Mouse (Mus musculus) mouse embryonic stem cell (cell line): ENCODE data around the gene Prdx6b.

Experiments
- in situ Hi-C, 2 experiments: fragments of 300-500 bp; cut with MboI; formaldehyde crosslinking; loops; 1 replicate in 1 of 2; 3 replicates in 1 of 2; pipeline ENCODE4 v1.14.3; 2019 to 2020; ENCODE audit warnings: low sequenced_read_pairs in 2 of 2, low pct_unique_long_range_greater_than_20kb in 1 of 2, mixed read lengths in 1 of 2; ENCODE audit not compliant: unreplicated experiment in 1 of 2

The Prdx6b gene

GRCm38 (mm10) chr2:80292172-80292571, at the start of gene Prdx6b:
TSS of gene Prdx6b (plus strand) at chr2:80292472.
- in situ Hi-C loops: no loop called here

DNA sequence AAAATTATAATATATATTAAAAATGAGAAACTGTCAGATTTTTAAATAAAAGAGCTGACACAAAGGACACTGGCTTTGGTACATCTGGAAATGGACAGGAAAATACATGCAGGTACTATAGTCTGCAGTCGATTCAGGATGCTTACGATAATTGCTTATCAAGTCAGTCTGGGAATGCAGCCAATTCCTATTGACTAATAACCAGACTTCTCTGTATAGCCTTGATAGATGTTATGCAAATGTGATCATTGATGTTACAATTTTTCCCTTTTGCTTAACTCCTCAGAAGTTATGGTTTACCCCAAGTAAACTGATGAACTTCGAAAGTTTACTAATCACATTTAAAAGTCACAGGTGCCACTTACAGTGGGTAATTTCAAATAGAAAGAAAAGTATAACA, 44.8 kb upstream of the Prdx6b start:
- in situ Hi-C loops: no loop called here

DNA sequence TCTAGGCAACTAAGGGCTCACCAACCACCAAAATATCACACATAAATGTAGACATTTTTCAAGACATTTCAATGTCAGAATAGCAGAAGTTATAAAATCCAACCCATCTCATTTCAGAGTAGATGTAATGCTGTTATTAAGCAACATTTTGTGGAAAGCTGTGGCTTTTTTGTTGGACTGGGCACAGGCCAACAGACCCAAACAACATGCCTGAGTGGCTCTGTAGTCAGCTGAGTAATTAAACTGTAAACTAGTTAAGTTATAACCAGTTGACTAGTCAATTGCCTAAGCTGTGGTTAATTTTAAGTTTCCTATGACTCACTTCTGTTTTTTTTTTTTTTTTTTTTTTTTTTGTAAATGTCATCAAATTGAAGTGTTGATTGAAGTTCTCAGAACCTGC, 44.4 kb upstream of the Prdx6b start:
- in situ Hi-C loops: no loop called here

- in situ Hi-C loops: loop anchor here in 1 of 2 experiments (10.0 kb wide), 1 partner anchor 395 kb away; no protein-coding TSS in a partner anchor
Measured at GRCm38 (mm10) chr2:80259888-80260672, 32.2 kb upstream of the Prdx6b start.

DNA sequence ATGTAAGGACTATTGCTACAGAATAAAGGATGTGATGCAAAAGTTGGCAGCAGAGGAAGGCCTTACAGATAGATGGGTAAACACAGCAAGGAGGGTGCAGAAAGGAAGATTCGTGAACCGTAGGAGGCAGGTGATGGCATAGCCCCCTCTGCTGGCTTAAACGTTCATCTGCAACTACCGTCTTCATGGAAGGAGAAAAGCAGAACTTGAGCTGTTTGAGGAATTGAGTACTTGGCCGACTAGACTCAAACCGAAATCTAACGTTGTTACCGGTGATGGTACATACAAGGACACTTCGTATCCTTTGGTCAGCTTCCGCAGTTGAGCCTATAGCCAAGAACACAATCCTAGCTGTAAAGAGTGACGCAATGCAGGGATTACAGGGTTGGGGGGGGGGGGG, 25.4 kb upstream of the Prdx6b start:
- in situ Hi-C loops: loop anchor here in 1 of 2 experiments (10.0 kb wide), 1 partner anchor 402 kb away; no protein-coding TSS in a partner anchor

DNA sequence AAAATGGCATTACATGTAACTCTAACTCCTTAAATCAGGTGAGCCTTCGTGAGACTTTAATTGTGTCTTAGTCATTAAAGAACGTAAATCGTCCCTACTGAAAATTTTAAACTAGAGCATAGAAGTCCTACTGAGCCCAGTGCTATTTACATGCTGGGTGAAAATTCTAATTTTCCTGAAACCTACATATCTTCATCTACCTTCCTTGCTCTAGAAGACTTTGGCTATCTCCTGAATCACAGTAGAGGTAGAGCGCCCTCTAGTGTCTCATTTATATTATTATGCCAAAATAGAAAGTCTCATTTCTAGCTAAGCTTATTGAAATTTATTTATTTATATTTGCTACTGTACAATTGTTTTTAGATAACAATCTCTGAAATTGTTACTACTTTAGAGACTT, 24.2 kb upstream of the Prdx6b start:
- in situ Hi-C loops: loop anchor here in 1 of 2 experiments (10.0 kb wide), 1 partner anchor 403 kb away; no protein-coding TSS in a partner anchor

GRCm38 (mm10) chr2:80271431-80271830, 20.8 kb upstream of the Prdx6b start:
- in situ Hi-C loops: loop anchor here in 1 of 2 experiments (10.0 kb wide), 1 partner anchor 407 kb away; no protein-coding TSS in a partner anchor

- in situ Hi-C loops: loop anchor here in 1 of 2 experiments (10.0 kb wide), 1 partner anchor 408 kb away; no protein-coding TSS in a partner anchor
Measured at GRCm38 (mm10) chr2:80273038-80273437, 19.2 kb upstream of the Prdx6b start.

DNA sequence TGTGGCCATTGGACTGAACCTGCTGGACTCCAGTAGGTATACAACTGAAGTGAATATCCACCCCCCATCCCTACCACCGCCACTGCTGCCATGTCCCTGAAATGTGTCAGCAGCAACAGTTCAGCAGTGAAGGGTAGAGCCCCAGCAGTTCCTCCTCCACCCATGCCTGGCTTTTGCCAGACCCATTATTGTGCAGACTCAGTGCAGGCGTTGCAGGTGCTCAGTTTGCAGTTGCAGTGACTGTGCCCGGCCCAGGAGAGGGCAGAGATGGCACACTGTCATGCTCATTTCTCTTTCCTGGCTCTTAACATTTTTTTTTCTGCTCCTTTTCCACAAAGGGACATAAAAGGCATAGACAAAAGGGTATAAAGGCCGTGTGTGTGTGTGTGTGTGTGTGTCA, 18.5 kb upstream of the Prdx6b start:
- in situ Hi-C loops: loop anchor here in 1 of 2 experiments (10.0 kb wide), 1 partner anchor 409 kb away; no protein-coding TSS in a partner anchor

GRCm38 (mm10) chr2:80275136-80275535, 17.1 kb upstream of the Prdx6b start:
- in situ Hi-C loops: loop anchor here in 1 of 2 experiments (10.0 kb wide), 1 partner anchor 410 kb away; no protein-coding TSS in a partner anchor

DNA sequence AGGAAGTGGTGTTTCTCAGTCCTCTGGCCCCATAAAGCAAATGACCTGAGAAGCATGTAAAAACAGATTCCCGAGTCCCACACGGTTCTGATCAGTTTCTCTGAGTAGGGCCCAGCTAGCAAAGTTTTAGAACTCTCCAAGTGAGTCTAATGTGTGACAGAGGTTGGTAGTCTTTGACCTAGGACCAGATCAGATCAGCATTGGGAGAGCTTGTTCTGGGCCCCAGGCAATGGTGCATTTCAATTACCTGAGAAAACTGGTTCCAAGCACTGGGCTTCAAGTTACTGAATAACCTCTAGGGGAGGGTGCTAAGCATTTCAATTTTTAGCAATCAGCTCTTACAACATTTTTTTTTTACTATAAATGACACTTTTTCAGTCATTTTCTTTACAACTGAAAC, 10.1 kb upstream of the Prdx6b start:
- in situ Hi-C loops: no loop called here

DNA sequence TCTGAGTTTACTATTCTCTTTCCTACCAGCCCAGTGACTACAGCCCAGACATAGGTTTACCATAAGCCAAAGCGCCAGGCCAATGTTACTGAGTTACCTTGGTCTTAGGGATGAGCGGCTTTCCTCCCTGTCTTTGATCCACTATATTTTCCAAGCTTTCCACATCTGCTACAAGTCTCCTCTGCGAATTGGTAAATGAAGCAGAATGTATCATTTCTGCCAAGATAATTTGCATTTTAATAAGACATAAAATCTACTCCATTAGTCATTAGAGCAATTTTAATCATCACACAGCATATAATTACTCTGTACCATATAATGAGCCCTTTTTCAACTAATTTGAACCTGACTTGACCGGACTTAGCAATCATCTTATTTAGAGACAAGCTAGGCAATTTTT, 5.9 kb upstream of the Prdx6b start:
- in situ Hi-C loops: no loop called here

DNA sequence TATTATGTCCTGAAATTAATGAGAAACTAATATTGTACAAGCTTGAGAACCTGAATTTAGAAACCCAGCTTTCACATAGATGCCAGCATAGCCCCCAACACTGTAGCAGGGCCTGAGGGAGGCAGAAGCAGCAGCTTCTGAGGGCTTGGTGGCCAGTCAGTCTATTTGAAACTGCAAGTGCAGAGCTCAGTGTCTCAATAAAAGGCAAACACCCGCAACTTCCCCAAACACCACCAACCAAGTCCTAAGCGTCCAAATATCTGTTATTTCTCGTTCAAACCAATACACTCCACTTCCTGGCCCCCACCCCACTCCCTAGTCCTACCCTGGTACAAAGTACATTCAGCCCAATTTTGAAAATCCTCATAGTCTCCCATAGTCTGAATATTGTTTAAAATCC, 6.1 kb downstream of the Prdx6b start:
- in situ Hi-C loops: no loop called here

- in situ Hi-C loops: no loop called here
Measured at GRCm38 (mm10) chr2:80300806-80301205, 8.5 kb downstream of the Prdx6b start.

- in situ Hi-C loops: no loop called here
Measured at GRCm38 (mm10) chr2:80303957-80304356, 11.7 kb downstream of the Prdx6b start.

GRCm38 (mm10) chr2:80307701-80308100, 15.4 kb downstream of the Prdx6b start:
- in situ Hi-C loops: no loop called here

DNA sequence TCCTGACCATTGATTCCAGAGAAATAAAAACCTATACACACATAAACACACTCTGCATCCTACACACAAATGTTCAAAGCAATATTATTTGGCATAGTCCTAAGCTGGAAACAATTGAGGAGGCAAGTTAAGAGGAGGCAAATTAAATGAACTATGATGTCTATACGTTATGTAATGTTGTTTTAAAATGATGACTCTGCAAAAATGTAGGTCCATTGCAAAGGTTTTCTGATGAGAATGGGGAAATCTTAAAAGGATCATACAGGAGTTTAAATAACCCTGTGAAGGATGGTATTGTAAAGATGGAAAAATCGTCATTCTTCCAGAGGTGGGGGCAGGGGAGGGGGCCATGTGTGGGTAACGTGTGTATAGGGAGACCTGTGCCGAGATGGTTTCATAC, 17.5 kb downstream of the Prdx6b start:
- in situ Hi-C loops: no loop called here

DNA sequence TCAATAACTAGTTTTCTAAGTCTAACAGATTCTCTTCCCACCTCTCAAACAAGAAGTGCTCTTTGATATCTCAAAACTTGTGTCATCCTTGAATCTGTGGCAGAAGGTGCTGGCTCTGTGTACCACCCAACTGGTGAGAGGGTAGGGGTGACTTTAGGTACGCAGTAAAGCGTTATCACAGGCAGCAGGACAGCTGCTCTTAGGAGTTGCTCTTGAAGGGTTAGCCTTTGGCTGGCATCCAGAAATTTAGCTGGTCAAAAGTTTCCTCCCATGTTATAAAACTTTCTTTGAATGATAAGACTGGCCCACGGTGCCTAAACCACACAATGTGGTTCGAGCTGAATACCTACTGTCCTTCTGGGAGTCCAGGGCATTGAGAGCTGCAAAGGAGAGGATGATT, 18.5 kb downstream of the Prdx6b start:
- in situ Hi-C loops: no loop called here

DNA sequence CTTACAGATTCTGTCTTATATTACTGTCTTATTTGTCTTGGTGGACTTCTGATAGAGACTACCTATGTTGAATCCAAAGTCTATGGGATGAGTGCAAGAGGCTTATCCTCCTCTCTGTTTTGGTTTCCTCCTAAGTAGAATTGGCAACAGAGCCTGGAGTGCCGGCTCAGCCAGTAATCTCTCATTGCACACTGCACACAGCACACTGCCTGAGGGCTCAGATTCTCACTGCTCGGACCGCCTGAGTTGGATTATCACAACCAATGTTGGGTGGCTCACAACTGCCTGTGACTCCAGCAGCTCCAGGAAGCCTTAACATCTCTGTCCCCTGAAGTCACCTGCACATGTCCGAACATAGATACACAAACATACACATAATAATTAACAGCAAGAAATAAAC, 19.1 kb downstream of the Prdx6b start:
- in situ Hi-C loops: no loop called here

DNA sequence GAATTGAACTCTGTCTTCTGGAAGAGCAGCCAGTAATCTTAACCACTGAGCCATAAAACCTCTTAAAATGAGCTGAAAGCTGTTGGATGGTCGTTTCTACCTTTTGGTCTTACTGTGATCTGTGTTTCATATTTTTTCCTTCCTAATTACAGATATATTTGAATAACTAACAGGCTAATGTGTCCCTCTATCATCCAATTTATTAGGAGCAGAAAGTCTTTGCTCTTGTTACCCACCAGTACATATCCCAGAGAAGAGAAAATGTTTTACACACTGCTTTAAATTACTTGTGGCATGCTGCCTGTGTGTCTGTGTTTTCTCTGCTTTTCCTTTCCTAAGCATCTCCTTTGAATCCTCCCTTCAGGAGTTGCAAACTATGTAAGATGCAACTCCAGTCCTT, 21.9 kb downstream of the Prdx6b start:
- in situ Hi-C loops: no loop called here
